Mouse (Mus musculus) C2C12 (cell line): ENCODE measurements around the gene Strap. TPM values are rescaled to one million over a fixed set of nuclear protein-coding genes. Genes with fewer than 3 reads are reported as not detected.

Experiments
- H3K27me3 ChIP-seq: one replicate; pipeline ENCODE4 v1.6.1; 2011; ENCODE audit not compliant: control insufficient read depth, insufficient read depth, insufficient read length
- H3K36me3 ChIP-seq: one replicate; pipeline ENCODE4 v1.6.1; 2011; ENCODE audit not compliant: control insufficient read depth, insufficient read depth
- H3K4me3 ChIP-seq: one replicate; pipeline ENCODE4 v1.5.1; 2011; ENCODE audit warnings: mild to moderate bottlenecking, control low read depth; ENCODE audit not compliant: poor library complexity, insufficient read depth, severe bottlenecking
- H3K79me2 ChIP-seq: one replicate; pipeline ENCODE4 v1.6.1; 2011; ENCODE audit not compliant: control insufficient read depth, insufficient read depth
- H3K79me3 ChIP-seq: one replicate; pipeline ENCODE4 v1.6.1; 2011; ENCODE audit warnings: low read depth, control low read depth
- H3ac ChIP-seq: one replicate; pipeline ENCODE3; 2011; ENCODE audit warnings: low read depth; ENCODE audit not compliant: control insufficient read depth, insufficient read length
- CEBPB ChIP-seq: IDR thresholded peaks from one replicate; pipeline ENCODE4 v1.6.1; 2011; ENCODE audit warnings: low read depth, mild to moderate bottlenecking, control low read depth, moderate library complexity
- CTCF ChIP-seq: IDR thresholded peaks from one replicate; pipeline ENCODE4 v1.5.1; 2011; ENCODE audit not compliant: control insufficient read depth, insufficient read depth, insufficient read length
- FOSL1 ChIP-seq: IDR thresholded peaks from one replicate; pipeline ENCODE4 v1.8.0; 2011; ENCODE audit warnings: mild to moderate bottlenecking, low read length; ENCODE audit not compliant: poor library complexity, insufficient read depth, severe bottlenecking
- MAX ChIP-seq: IDR thresholded peaks from one replicate; pipeline ENCODE4 v1.6.1; 2011; ENCODE audit warnings: mild to moderate bottlenecking, control low read depth
- MYOD1 ChIP-seq: IDR thresholded peaks from one replicate; pipeline ENCODE4 v1.6.1; 2011; ENCODE audit warnings: low read depth; ENCODE audit not compliant: control insufficient read depth, insufficient read length
- MYOG ChIP-seq: IDR thresholded peaks from one replicate; pipeline ENCODE4 v1.6.1; 2011; ENCODE audit not compliant: control insufficient read depth, insufficient read length; ENCODE audit errors: extremely low read depth
- USF1 ChIP-seq: IDR thresholded peaks from one replicate; pipeline ENCODE4 v1.6.1; 2011; ENCODE audit warnings: low read depth, mild to moderate bottlenecking, control low read depth, moderate library complexity
- long read RNA-seq, 2 experiments: library from polyadenylated mRNA; unstranded; transcript quantifications; one replicate each; pipeline ENCODE4 v2.0.0; 2019 to 2020
- polyA plus RNA-seq: library from polyadenylated mRNA; unstranded; fragments of >200 nt; fragmentation: generic; extraction: Trizol; gene quantifications from one replicate; pipeline ENCODE4 v1.2.1, GENCODE M21; 2012; ENCODE audit warnings: missing spikeins

The Strap gene
- 117 TPM for polyA plus RNA-seq
- long read RNA-seq, experiment 1, transcript Strap-201 (10 exons, 2,650 nt): major isoform, 186 of 201 reads
- long read RNA-seq, experiment 1, partial matches to known transcripts: 4 of 201 reads
- long read RNA-seq, experiment 1, other reads (novel, unspliced or antisense): 11 of 201 reads
- long read RNA-seq, experiment 2, transcript Strap-201 (10 exons, 2,650 nt): major isoform, 1,839 of 1,874 reads
- long read RNA-seq, experiment 2, partial matches to known transcripts: 9 of 1,874 reads
- long read RNA-seq, experiment 2, other reads (novel, unspliced or antisense): 26 of 1,874 reads

- H3K27me3 ChIP-seq: no peaks in the 10 kb centered on the region
- H3K4me3 ChIP-seq: peak within 1 kb of the TSS; percentile 99
- peaks cover 38% of the 10 kb centered on the region for H3K36me3 ChIP-seq
- peaks cover 52% of the 10 kb centered on the region for H3K79me2 ChIP-seq
- H3ac ChIP-seq: peak within 1 kb of the TSS; percentile 94
- peaks cover 39% of the 10 kb centered on the region for H3K79me3 ChIP-seq
- TF ChIP-seq FOSL1 (no peak), MAX (peak; percentile 95)
These were observed at the start of gene Strap for GRCm38 (mm10) chr6:137734846-137735609. Strap (plus strand) TSS chr6:137735078.

GRCm38 (mm10) chr6:137687667-137688066 lies 47.2 kb upstream of the Strap start:
- Histone ChIP-seq H3K36me3 (no peaks in the 10 kb centered on the region), H3ac (no peak overlapping the region), H3K4me3 (no peak overlapping the region), H3K79me2 (no peaks in the 10 kb centered on the region), H3K27me3 (no peaks in the 10 kb centered on the region), H3K79me3 (no peaks in the 10 kb centered on the region)
- TF ChIP-seq MYOD1 (no peak), MYOG (no peak), CTCF (no peak), FOSL1 (no peak), USF1 (no peak), MAX (no peak), CEBPB (no peak)

GRCm38 (mm10) chr6:137688079-137688478 lies 46.8 kb upstream of the Strap start:
- no peaks in the 10 kb centered on the region for H3K27me3 ChIP-seq
- no peak overlapping the region for H3K4me3 ChIP-seq
- H3K36me3 ChIP-seq: no peaks in the 10 kb centered on the region
- TF ChIP-seq MYOD1: no peak
- TF ChIP-seq FOSL1: no peak
- TF ChIP-seq USF1: no peak
- TF ChIP-seq MYOG: no peak
- no peak for TF ChIP-seq CEBPB
- TF ChIP-seq MAX: no peak
- no peak for TF ChIP-seq CTCF
- H3ac ChIP-seq: no peak overlapping the region
- no peaks in the 10 kb centered on the region for H3K79me3 ChIP-seq
- no peaks in the 10 kb centered on the region for H3K79me2 ChIP-seq

GRCm38 (mm10) chr6:137688506-137689105 lies 46.3 kb upstream of the Strap start:
- Histone ChIP-seq H3K27me3 (no peaks in the 10 kb centered on the region), H3ac (no peak overlapping the region), H3K4me3 (no peak overlapping the region), H3K79me3 (no peaks in the 10 kb centered on the region), H3K79me2 (no peaks in the 10 kb centered on the region), H3K36me3 (no peaks in the 10 kb centered on the region)
- TF ChIP-seq FOSL1 (no peak), USF1 (no peak), MYOD1 (no peak), CEBPB (no peak), CTCF (no peak), MAX (no peak), MYOG (no peak)

- Histone ChIP-seq H3K79me3 (no peaks in the 10 kb centered on the region), H3K79me2 (no peaks in the 10 kb centered on the region), H3K27me3 (no peaks in the 10 kb centered on the region), H3K4me3 (no peak overlapping the region), H3K36me3 (no peaks in the 10 kb centered on the region), H3ac (no peak overlapping the region)
- TF ChIP-seq FOSL1 (no peak), CTCF (no peak), CEBPB (no peak), MYOG (no peak), MAX (no peak), USF1 (no peak), MYOD1 (no peak)
These were observed 44.2 kb upstream of the Strap start for GRCm38 (mm10) chr6:137690550-137691119.
